Comparison of ENCODE assay signal across 11 mouse cellular contexts in the genomic region with DNA sequence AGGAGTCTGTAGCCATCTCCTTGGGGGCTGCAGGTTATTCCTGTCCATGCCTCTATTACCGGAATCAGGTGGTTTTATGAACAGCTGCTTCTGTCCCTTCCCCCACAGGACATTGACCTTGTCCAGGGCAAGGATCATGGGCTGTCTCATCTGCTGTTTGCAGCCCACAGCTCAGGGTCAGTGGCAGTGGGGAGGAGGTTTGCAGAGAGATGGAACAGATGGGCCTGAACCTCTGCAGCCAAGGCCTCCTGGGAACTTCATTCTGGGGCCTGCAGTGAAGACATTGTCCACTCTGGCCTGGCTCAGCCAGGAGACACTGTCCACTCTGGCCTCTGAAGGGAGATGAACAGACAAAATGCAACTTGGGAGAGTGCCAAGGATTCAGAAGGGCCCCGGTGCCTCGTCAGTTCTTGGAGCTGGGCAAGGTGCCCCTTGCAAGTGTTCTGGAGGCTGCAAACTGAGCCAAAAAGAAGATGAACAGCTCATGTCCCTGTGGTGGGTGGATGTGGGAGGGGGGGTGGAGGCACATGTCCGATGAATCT.
A peak's percentile ranks its signal among the peaks of the same experiment; 100 is the strongest.
DNase-seq lines count a peak whose midpoint lies in the region; ATAC-seq and TF ChIP-seq lines count a peak whose summit lies in the region.
"Had no signal": no experiment of that assay in that cellular context is flagged by ENCODE, and none has a peak within 500 bp of the region (broad histone marks: within the 10 kb centered on the region; RNA-seq: fewer than 3 reads in every experiment).

No protein-coding gene starts in this region.

- H3K4me3 ChIP-seq in intestine, embryonic 16.5 days (ENCODE audit: low read length), result no peak overlapping the region
- H3K4me3 ChIP-seq in intestine, postnatal 0 days (ENCODE audit: low read depth, low read length), result no peak overlapping the region
- no peak overlapping the region for H3K4me3 ChIP-seq in midbrain, postnatal 0 days (ENCODE audit: low read depth, low read length)
- no peak overlapping the region for H3K4me3 ChIP-seq in midbrain, embryonic 10.5 days
- H3K4me3 ChIP-seq in limb, embryonic 15.5 days, result no peak overlapping the region
- H3K4me3 ChIP-seq: heart, embryonic 10.5 days; intestine, embryonic 15.5 days; myocyte had no signal

- no peak overlapping the region for H3K4me2 ChIP-seq in intestine, embryonic 16.5 days (ENCODE audit: low read depth, low read length)
- H3K4me2 ChIP-seq in intestine, postnatal 0 days (replicated peaks; ENCODE audit: low read depth), result no peak overlapping the region; the same call in 1 of the 2 replicates
- H3K4me2 ChIP-seq in midbrain, postnatal 0 days (ENCODE audit: low read depth, low read length, poor library complexity, severe bottlenecking), result no peak overlapping the region
- H3K4me2 ChIP-seq in limb, embryonic 15.5 days, result no peak overlapping the region
- H3K4me2 ChIP-seq: intestine, embryonic 15.5 days had no signal

- ATAC-seq in intestine, embryonic 16.5 days, result peak; percentile 6; the same call in 1 of the 2 replicates
- ATAC-seq in intestine, postnatal 0 days, result no peak
- no peak for ATAC-seq in midbrain, postnatal 0 days (ENCODE audit: low FRiP score)
- no peak for ATAC-seq in limb, embryonic 15.5 days (ENCODE audit: insufficient number of reproducible peaks, low FRiP score, low TSS enrichment, low read depth)
- ATAC-seq: intestine, embryonic 15.5 days had no signal

- no peak for TF ChIP-seq CTCF in intestine, postnatal 0 days (IDR thresholded peaks at IDR 0.05; ENCODE audit: low read depth)
- no peak for TF ChIP-seq CTCF in midbrain, postnatal 0 days (IDR thresholded peaks at IDR 0.05)

- WGBS in intestine, embryonic 16.5 days, result 55% methylated on average over 4 of the region's 4 CpGs
- 54% methylated on average over 4 of the region's 4 CpGs for WGBS in intestine, postnatal 0 days
- WGBS in midbrain, postnatal 0 days, result 72% methylated on average over 4 of the region's 4 CpGs
- 81% methylated on average over 4 of the region's 4 CpGs for WGBS in midbrain, embryonic 10.5 days
- 48% methylated on average over 4 of the region's 4 CpGs for WGBS in limb, embryonic 15.5 days

- no peaks in the 10 kb centered on the region for H3K9me3 ChIP-seq in intestine, embryonic 16.5 days (ENCODE audit: control insufficient read depth, low read length)
- no peaks in the 10 kb centered on the region for H3K9me3 ChIP-seq in intestine, postnatal 0 days (ENCODE audit: control insufficient read depth)
- H3K9me3 ChIP-seq in midbrain, postnatal 0 days (ENCODE audit: low read length), result no peaks in the 10 kb centered on the region
- H3K9me3 ChIP-seq in midbrain, embryonic 10.5 days (replicated peaks), result no peaks in the 10 kb centered on the region
- H3K9me3 ChIP-seq in limb, embryonic 15.5 days, result no peaks in the 10 kb centered on the region
- H3K9me3 ChIP-seq: heart, embryonic 10.5 days; intestine, embryonic 15.5 days had no signal

- H3K9ac ChIP-seq in intestine, embryonic 16.5 days (ENCODE audit: low read depth, low read length), result no peak overlapping the region
- H3K9ac ChIP-seq in intestine, postnatal 0 days (ENCODE audit: low read depth, low read length), result no peak overlapping the region
- H3K9ac ChIP-seq in midbrain, postnatal 0 days (replicated peaks; ENCODE audit: low read length, poor library complexity, severe bottlenecking), result no peak overlapping the region
- H3K9ac ChIP-seq in limb, embryonic 15.5 days, result no peak overlapping the region
- H3K9ac ChIP-seq: intestine, embryonic 15.5 days had no signal

- H3K4me1 ChIP-seq in intestine, embryonic 16.5 days (ENCODE audit: control insufficient read depth, insufficient read depth, low read length), result peaks cover 20% of the 10 kb centered on the region
- no peaks in the 10 kb centered on the region for H3K4me1 ChIP-seq in intestine, postnatal 0 days (replicated peaks; ENCODE audit: control insufficient read depth, insufficient read depth, low read length)
- H3K4me1 ChIP-seq in midbrain, postnatal 0 days (ENCODE audit: insufficient read depth, low read length), result no peaks in the 10 kb centered on the region
- H3K4me1 ChIP-seq in midbrain, embryonic 10.5 days, result peaks cover 42% of the 10 kb centered on the region
- H3K4me1 ChIP-seq in limb, embryonic 15.5 days, result peaks cover 44% of the 10 kb centered on the region

- DNase-seq in midbrain, postnatal 0 days (ENCODE audit: low spot score), result peak; percentile 45
- no peak for DNase-seq in midbrain, embryonic 10.5 days (ENCODE audit: low spot score)
- DNase-seq in cerebellum, adult 11-12 months, result peak; percentile 70
- no peak for DNase-seq in spleen, adult 18-20 months
- DNase-seq: thymus, adult 2 months had no signal

- H3K27me3 ChIP-seq in intestine, embryonic 16.5 days (replicated peaks; ENCODE audit: control insufficient read depth, insufficient read depth, low read length), result 0 out of 2 replicates have a peak, but pooled peaks cover 2% of the 10 kb centered on the region
- no peaks in the 10 kb centered on the region for H3K27me3 ChIP-seq in intestine, postnatal 0 days (replicated peaks; ENCODE audit: control insufficient read depth, insufficient read depth, low read length)
- no peaks in the 10 kb centered on the region for H3K27me3 ChIP-seq in midbrain, postnatal 0 days (ENCODE audit: insufficient read depth, low read length)
- H3K27me3 ChIP-seq in midbrain, embryonic 10.5 days (ENCODE audit: low read depth, poor library complexity, severe bottlenecking), result peaks cover 24% of the 10 kb centered on the region
- H3K27me3 ChIP-seq in limb, embryonic 15.5 days, result no peaks in the 10 kb centered on the region
- H3K27me3 ChIP-seq: intestine, embryonic 15.5 days had no signal

- H3K36me3 ChIP-seq in intestine, embryonic 16.5 days (ENCODE audit: control insufficient read depth, insufficient read depth, low read length), result no peaks in the 10 kb centered on the region
- H3K36me3 ChIP-seq in intestine, postnatal 0 days (ENCODE audit: control insufficient read depth, insufficient read depth), result no peaks in the 10 kb centered on the region
- H3K36me3 ChIP-seq in midbrain, postnatal 0 days (ENCODE audit: insufficient read depth, low read length), result no peaks in the 10 kb centered on the region
- no peaks in the 10 kb centered on the region for H3K36me3 ChIP-seq in midbrain, embryonic 10.5 days
- H3K36me3 ChIP-seq in limb, embryonic 15.5 days, result no peaks in the 10 kb centered on the region
- H3K36me3 ChIP-seq: heart, embryonic 10.5 days; intestine, embryonic 15.5 days had no signal

- no peak overlapping the region for H3K27ac ChIP-seq in intestine, embryonic 16.5 days (ENCODE audit: low read length)
- no peak overlapping the region for H3K27ac ChIP-seq in intestine, postnatal 0 days (ENCODE audit: low read depth, low read length)
- H3K27ac ChIP-seq in midbrain, postnatal 0 days (ENCODE audit: low read depth, low read length), result no peak overlapping the region
- H3K27ac ChIP-seq in midbrain, embryonic 10.5 days (replicated peaks), result no peak overlapping the region
- peak overlapping the region; percentile 57 for H3K27ac ChIP-seq in limb, embryonic 15.5 days
- H3K27ac ChIP-seq: heart, embryonic 10.5 days; intestine, embryonic 15.5 days had no signal

Comparison
In these comparisons a context has a peak if more than half of its experiments do, and no peak if none do; other contexts are left out.
1. DNase-seq: peak in midbrain, postnatal 0 days (single experiment) and cerebellum, adult 11-12 months (single experiment); none in midbrain, embryonic 10.5 days (single experiment) and spleen, adult 18-20 months (0 of 2).